Comparison of ENCODE assay signal across 18 mouse cellular contexts in the genomic region with DNA sequence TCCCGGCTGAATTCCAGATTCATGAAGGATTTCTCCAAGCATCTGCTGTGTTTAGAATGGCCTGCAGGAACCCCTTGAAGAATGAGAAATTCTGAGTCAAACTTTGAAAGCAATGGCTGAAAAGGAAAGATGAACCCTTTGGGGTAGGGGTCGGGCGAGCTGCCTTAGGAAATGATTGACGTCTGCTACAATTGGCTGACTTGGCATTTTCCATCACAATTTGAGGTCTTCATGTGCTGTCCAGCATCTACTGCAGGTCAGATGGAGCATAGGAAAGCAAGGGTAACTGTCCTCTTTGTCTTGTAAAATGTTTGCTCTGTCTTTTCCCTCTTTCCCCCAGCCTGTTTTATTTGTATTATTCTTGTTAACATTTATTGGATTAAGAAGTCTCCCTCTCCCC.
"Had no signal": no experiment of that assay in that cellular context is flagged by ENCODE, and none has a peak within 500 bp of the region (broad histone marks: within the 10 kb centered on the region; RNA-seq: fewer than 3 reads in every experiment).

No protein-coding gene starts in this region.

- H3K4me2 ChIP-seq: kidney, embryonic 15.5 days; limb, embryonic 15.5 days; liver, embryonic 11.5 days; lung, embryonic 14.5 days; midbrain, embryonic 12.5 days; midbrain, embryonic 15.5 days had no signal

- ATAC-seq: liver, postnatal 0 days; lung, postnatal 0 days; midbrain, embryonic 15.5 days had no signal

- H3K4me3 ChIP-seq: kidney, embryonic 15.5 days; limb, embryonic 15.5 days; midbrain, embryonic 12.5 days; midbrain, embryonic 15.5 days had no signal

- H3K4me1 ChIP-seq: midbrain, embryonic 12.5 days; midbrain, embryonic 15.5 days had no signal

- DNase-seq: kidney, adult 8-10 months; kidney, postnatal 10 days; kidney, postnatal 36 days; layer of hippocampus, postnatal 36 days; liver, postnatal 0 days; lung, embryonic 14.5 days; retina, postnatal 1 day; right cerebral cortex, postnatal 25 days; thymus, adult 18-20 months; thymus, postnatal 36 days had no signal

- H3K9ac ChIP-seq: kidney, embryonic 15.5 days; limb, embryonic 15.5 days; liver, embryonic 14.5 days; liver, postnatal 0 days; lung, embryonic 14.5 days; midbrain, embryonic 12.5 days; midbrain, embryonic 15.5 days had no signal

- H3K36me3 ChIP-seq: kidney, embryonic 15.5 days; limb, embryonic 15.5 days; midbrain, embryonic 12.5 days; midbrain, embryonic 15.5 days had no signal

- H3K9me3 ChIP-seq: kidney, embryonic 15.5 days; limb, embryonic 15.5 days; midbrain, embryonic 12.5 days; midbrain, embryonic 15.5 days had no signal

- H3K27ac ChIP-seq: kidney, embryonic 15.5 days; limb, embryonic 15.5 days; liver, embryonic 14.5 days; macrophage; midbrain, embryonic 12.5 days; midbrain, embryonic 15.5 days had no signal

- H3K27me3 ChIP-seq: kidney, embryonic 15.5 days; limb, embryonic 15.5 days; midbrain, embryonic 12.5 days; midbrain, embryonic 15.5 days had no signal
